Mouse (Mus musculus): ENCODE results near the gene Gm49510. TPM values are rescaled to one million over a fixed set of nuclear protein-coding genes. Genes with fewer than 3 reads are reported as not detected.
A peak's percentile ranks its signal among the peaks of the same experiment; 100 is the strongest.

The Gm49510 gene
- total RNA-seq, 2 experiments from 2014 or later = 0.11 TPM; not detected in 1

- peak; percentile 52 for DNase-seq
Observed at GRCm38 (mm10) chr15:78878792-78879516, 20.5 kb upstream of the Gm49510 start.

GRCm38 (mm10) chr15:78880432-78880831, 19.0 kb upstream of the Gm49510 start:
- DNase-seq = no peak

GRCm38 (mm10) chr15:78881828-78882227, 17.6 kb upstream of the Gm49510 start:
- no peak for DNase-seq

- DNase-seq = peak; percentile 35
Observed at GRCm38 (mm10) chr15:78889401-78889853, 10.0 kb upstream of the Gm49510 start.

- no peak for DNase-seq
Observed at GRCm38 (mm10) chr15:78892440-78892839, 7.0 kb upstream of the Gm49510 start.

- DNase-seq = no peak
Observed at GRCm38 (mm10) chr15:78894726-78895125, 4.7 kb upstream of the Gm49510 start.

- DNase-seq = no peak
Observed at GRCm38 (mm10) chr15:78895741-78896140, 3.7 kb upstream of the Gm49510 start.

GRCm38 (mm10) chr15:78896149-78896548, 3.3 kb upstream of the Gm49510 start:
- no peak for DNase-seq

- no peak for DNase-seq
Observed at GRCm38 (mm10) chr15:78897488-78897887, 2.0 kb upstream of the Gm49510 start.

GRCm38 (mm10) chr15:78898507-78899001, 913 bp upstream of the Gm49510 start:
- DNase-seq = no peak

GRCm38 (mm10) chr15:78899740-78900584, 495 bp downstream of the Gm49510 start, which contains the start of gene Sh3bp1:
Sh3bp1 (plus strand) TSS chr15:78899768.
- DNase-seq = peak; percentile 74

GRCm38 (mm10) chr15:78900585-78901421, 1.3 kb downstream of the Gm49510 start:
- no peak for DNase-seq

GRCm38 (mm10) chr15:78901422-78901789, 1.9 kb downstream of the Gm49510 start:
- no peak for DNase-seq

- peak; percentile 66 for DNase-seq
Observed at GRCm38 (mm10) chr15:78903243-78903642, 3.8 kb downstream of the Gm49510 start.

- no peak for DNase-seq
Observed at GRCm38 (mm10) chr15:78908399-78908798, 8.9 kb downstream of the Gm49510 start.

- DNase-seq = no peak
Observed at GRCm38 (mm10) chr15:78908982-78909381, 9.5 kb downstream of the Gm49510 start.

- no peak for DNase-seq
Observed at GRCm38 (mm10) chr15:78912040-78912439, 12.6 kb downstream of the Gm49510 start.

- DNase-seq = peak; percentile 96
Observed at GRCm38 (mm10) chr15:78913632-78914090, 14.2 kb downstream of the Gm49510 start, which contains the start of gene Pdxp. Pdxp (plus strand) TSS chr15:78913919.

- DNase-seq = no peak
Observed at GRCm38 (mm10) chr15:78914091-78914822, 14.8 kb downstream of the Gm49510 start.

GRCm38 (mm10) chr15:78914823-78915659, 15.6 kb downstream of the Gm49510 start:
- DNase-seq = no peak
